Mouse (Mus musculus) kidney, postnatal 0 days (tissue): ENCODE data around the gene Nfkb2. TPM values are rescaled to one million over a fixed set of nuclear protein-coding genes. Genes with fewer than 3 reads are reported as not detected.

Source experiments
- ATAC-seq: fragments of 200-750 bp; cut with Nextera tagmentation; replicated peaks from 2 replicates; pipeline ENCODE4 v1.8.0; 2017; ENCODE audit warnings: low read depth, moderate number of reproducible peaks, moderate TSS enrichment, moderate library complexity; ENCODE audit not compliant: low FRiP score
- DNase-seq: peaks from one replicate; pipeline ENCODE4 v3.0.0-alpha.2; 2016; ENCODE audit warnings: low spot score
- H3K27ac ChIP-seq: fragments of 300-500 bp; sonication (generic); 2 replicates; pipeline ENCODE4 v1.5.1; 2014; ENCODE audit warnings: mild to moderate bottlenecking
- H3K27me3 ChIP-seq: fragments of 300-500 bp; sonication (generic); 2 replicates; pipeline ENCODE4 v1.6.1; 2014; ENCODE audit warnings: low read length, mixed read lengths; ENCODE audit not compliant: insufficient read depth
- H3K36me3 ChIP-seq: fragments of 300-500 bp; sonication (generic); 2 replicates; pipeline ENCODE4 v1.6.1; 2014; ENCODE audit warnings: low read length, mixed read lengths; ENCODE audit not compliant: insufficient read depth
- H3K4me1 ChIP-seq: fragments of 300-500 bp; sonication (generic); replicated peaks from 2 replicates; pipeline ENCODE4 v1.6.1; 2014; ENCODE audit warnings: antibody characterized with exemption, low read length, mixed read lengths; ENCODE audit not compliant: insufficient read depth
- H3K4me2 ChIP-seq: fragments of 300-500 bp; sonication (generic); 2 replicates; pipeline ENCODE4 v1.6.1; 2014; ENCODE audit warnings: mild to moderate bottlenecking, low read length, moderate library complexity, mixed read lengths
- H3K4me3 ChIP-seq: fragments of 300-500 bp; sonication (generic); replicated peaks from 2 replicates; pipeline ENCODE4 v1.5.1; 2014; ENCODE audit warnings: low read depth, low read length
- H3K9ac ChIP-seq: fragments of 300-500 bp; sonication (generic); 2 replicates; pipeline ENCODE4 v1.6.1; 2014; ENCODE audit warnings: low read depth, low read length
- H3K9me3 ChIP-seq: fragments of 300-500 bp; sonication (generic); replicated peaks from 2 replicates; pipeline ENCODE4 v1.6.1; 2016; ENCODE audit warnings: low read length, inconsistent platforms, mixed read lengths
- CTCF ChIP-seq: IDR thresholded peaks from 2 replicates; pipeline ENCODE4 v1.5.1; 2016; ENCODE audit warnings: antibody characterized with exemption, low read depth, mild to moderate bottlenecking, moderate library complexity
- WGBS: fragments of 180-500 bp; shearing (Covaris S2); extraction: QIAGEN DNeasy Blood & Tissue Kit; methylation state at CpG from one replicate; pipeline ENCODE4 v1.1.7; 2014; 5-methylcytosine and 5-hydroxymethylcytosine counted together
- polyA plus RNA-seq: library from polyadenylated mRNA; unstranded; fragments of >200 nt; fragmentation: Nextera tagmentation; extraction: Ambion mirVana; gene quantifications from 2 replicates; pipeline ENCODE4 v1.2.1, GENCODE M21; 2015

Nfkb2 gene
- 8.7 and 8.8 TPM in 2 replicates for polyA plus RNA-seq

DNA sequence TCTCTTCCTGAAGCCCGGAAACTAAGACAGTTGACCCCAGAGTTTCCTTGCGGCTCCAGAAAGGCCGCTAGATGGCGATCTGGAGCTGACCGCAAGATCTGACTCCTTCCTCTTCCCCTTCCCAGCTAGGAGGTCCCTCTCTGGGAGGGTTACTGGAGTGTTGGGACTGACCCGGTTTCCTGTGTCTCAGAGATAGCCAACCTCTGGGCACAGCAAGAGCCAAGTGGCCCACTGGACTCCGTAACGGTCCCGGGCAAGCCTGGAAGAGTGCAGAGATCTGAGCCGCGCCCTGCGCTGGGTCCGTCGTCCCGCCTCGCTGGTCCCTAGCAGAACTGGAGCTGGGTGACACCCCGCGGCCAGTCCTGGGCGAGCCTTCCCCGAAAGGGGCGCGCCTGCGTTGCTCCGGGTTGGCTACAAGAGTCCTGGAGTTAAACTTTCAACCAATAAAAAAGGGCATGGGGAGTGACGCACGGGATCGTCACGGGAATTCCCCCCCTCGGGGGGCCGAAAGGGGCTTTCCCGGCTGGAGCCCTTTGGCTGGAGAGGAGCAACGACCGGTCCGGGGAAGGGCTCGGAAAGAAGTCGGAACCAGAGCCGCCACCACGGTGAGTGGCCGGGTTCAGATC, at the start of gene Nfkb2:
Gene Nfkb2 (plus strand): TSS at position 105 of the 626 bp plus-strand sequence.
- peak within 1 kb of the TSS; percentile 71 for H3K9ac ChIP-seq
- DNase-seq, result peak; percentile 97
- peaks cover 5% of the 10 kb centered on the region; the same call in 1 of the 2 replicates for H3K4me1 ChIP-seq
- peak within 1 kb of the TSS; percentile 98 for H3K4me2 ChIP-seq
- no peaks in the 10 kb centered on the region for H3K9me3 ChIP-seq
- peak within 1 kb of the TSS; percentile 91 for H3K27ac ChIP-seq
- ATAC-seq, result peak; percentile 93
- peak; percentile 91 for TF ChIP-seq CTCF
- peak within 1 kb of the TSS; percentile 75 for H3K4me3 ChIP-seq
- H3K27me3 ChIP-seq, result no peaks in the 10 kb centered on the region
- no peaks in the 10 kb centered on the region for H3K36me3 ChIP-seq
- under 1% methylated on average over 39 of the region's 39 CpGs for WGBS

DNA sequence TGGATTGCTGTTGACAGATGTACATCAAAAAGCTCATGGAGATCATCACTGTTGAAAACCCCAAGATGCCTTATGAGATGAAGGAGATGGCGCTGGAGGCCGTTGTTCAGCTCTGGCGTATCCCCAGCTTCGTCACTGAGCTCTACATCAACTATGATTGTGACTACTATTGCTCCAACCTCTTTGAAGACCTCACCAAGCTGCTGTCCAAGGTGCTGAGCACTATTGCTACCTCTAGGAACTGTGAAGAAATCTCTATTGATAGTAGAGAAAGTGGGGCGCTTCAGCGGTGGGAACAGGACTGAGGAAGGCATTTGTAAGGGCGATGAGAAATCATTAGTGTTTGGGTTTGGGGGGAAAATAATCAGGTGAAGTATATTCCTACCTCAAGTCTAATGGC, 39.4 kb upstream of the Nfkb2 start:
- peak; percentile 4 for DNase-seq
- no peaks in the 10 kb centered on the region for H3K4me1 ChIP-seq
- no peak for ATAC-seq

DNA sequence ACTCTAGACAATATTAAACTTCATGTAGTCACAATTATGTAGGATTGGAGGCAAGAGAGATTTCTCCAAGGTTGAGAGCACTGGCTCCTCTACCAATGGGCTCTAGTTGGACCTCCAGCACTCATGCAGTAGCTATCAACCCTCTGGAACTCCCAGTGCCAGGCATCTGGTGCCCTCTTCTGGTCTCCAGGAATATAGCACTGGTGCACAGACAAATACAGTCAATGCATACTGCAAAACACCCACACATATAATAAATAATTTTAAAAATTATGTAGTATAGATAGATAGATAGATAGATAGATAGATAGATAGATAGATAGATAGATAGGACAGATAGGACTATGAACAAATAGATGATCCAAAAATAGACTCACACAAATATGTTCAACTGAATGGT, 28.8 kb upstream of the Nfkb2 start:
- TF ChIP-seq CTCF, result peak; percentile 53
- no peaks in the 10 kb centered on the region for H3K4me1 ChIP-seq
- H3K36me3 ChIP-seq, result peaks cover 44% of the 10 kb centered on the region
- no peak overlapping the region for H3K4me3 ChIP-seq
- ATAC-seq (no peak), DNase-seq (no peak)
- no peak overlapping the region for H3K4me2 ChIP-seq
- H3K27ac ChIP-seq, result no peak overlapping the region
- no peak overlapping the region for H3K9ac ChIP-seq
- no peaks in the 10 kb centered on the region for H3K9me3 ChIP-seq
- H3K27me3 ChIP-seq, result no peaks in the 10 kb centered on the region

More for the DNA sequence above, 39.4 kb upstream of the Nfkb2 start:
- Histone ChIP-seq H3K27me3 (no peaks in the 10 kb centered on the region), H3K36me3 (peaks cover 64% of the 10 kb centered on the region), H3K27ac (no peak overlapping the region), H3K4me2 (no peak overlapping the region), H3K9me3 (no peaks in the 10 kb centered on the region), H3K4me3 (no peak overlapping the region), H3K9ac (no peak overlapping the region)
- TF ChIP-seq CTCF, result no peak
- WGBS, result 92% methylated on average over 7 of the region's 7 CpGs

DNA sequence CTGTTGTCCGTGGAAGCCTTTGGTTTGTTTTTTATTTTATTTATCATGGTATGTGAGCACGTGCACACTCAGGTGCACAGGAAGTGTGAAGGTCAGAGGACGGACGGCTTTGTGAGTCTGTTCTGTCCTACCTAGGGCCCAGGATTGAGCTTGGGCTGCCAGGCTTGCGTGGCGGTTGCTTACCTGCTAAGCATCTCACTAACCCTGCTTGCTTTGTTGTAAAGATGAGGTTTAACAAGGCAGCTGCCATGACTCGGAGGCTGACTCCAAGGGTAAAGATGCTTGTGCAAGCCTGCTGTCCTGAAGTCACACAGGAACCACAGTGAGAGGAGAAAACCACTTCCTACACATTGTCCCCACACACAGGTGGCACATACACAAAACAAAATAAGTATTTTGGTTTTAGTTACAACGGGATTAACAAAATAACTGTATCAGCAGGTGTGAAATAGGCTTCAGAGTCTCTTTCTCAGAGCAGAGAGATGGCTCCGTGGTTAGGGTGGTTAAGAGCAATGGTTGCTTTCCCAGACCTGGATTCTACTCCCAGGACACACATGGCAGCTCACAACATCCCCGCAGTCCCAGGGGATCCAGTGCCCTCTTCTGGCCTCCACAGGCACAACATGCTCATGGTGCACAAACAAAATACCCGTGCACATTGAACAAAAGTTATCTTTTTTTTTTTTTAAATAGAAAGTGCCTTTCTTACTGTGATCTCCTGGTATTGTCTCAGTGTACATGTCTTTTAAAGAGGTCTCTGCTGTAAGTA, 21.9 kb upstream of the Nfkb2 start:
- H3K4me2 ChIP-seq, result no peak overlapping the region
- 94% methylated on average over 11 of the region's 11 CpGs for WGBS
- H3K4me1 ChIP-seq, result no peaks in the 10 kb centered on the region
- H3K4me3 ChIP-seq, result no peak overlapping the region
- no peak for ATAC-seq
- no peak for DNase-seq
- H3K9me3 ChIP-seq, result no peaks in the 10 kb centered on the region
- TF ChIP-seq CTCF, result peak; percentile 31; the same call in 1 of the 2 replicates
- H3K27ac ChIP-seq, result no peak overlapping the region
- no peak overlapping the region for H3K9ac ChIP-seq
- no peaks in the 10 kb centered on the region for H3K27me3 ChIP-seq
- peaks cover 68% of the 10 kb centered on the region for H3K36me3 ChIP-seq

DNA sequence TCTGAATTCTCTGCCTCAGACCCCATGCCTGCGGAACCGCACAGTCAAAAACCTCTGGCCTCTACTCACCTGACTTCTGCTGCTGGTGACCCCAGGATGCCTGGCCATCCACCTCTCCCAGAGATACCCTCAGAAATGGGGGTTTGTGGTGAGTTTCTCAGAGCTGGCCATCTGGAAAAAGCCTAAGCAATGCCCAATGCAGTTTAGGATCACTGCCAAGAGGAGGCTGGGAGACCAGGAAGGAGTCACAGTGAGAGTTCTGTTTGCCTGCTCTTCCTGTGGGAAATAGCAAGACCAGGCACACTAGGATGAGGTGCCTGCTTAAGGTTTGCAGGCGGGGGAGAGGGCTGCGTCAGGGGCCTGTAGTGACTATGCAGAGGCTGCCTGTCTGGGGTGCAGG, 19.4 kb upstream of the Nfkb2 start:
- Histone ChIP-seq H3K27ac (no peak overlapping the region), H3K4me2 (no peak overlapping the region), H3K4me1 (no peaks in the 10 kb centered on the region), H3K36me3 (peaks cover 59% of the 10 kb centered on the region), H3K27me3 (no peaks in the 10 kb centered on the region), H3K9me3 (no peaks in the 10 kb centered on the region), H3K9ac (no peak overlapping the region), H3K4me3 (no peak overlapping the region)
- DNase-seq, result no peak
- no peak for ATAC-seq
- TF ChIP-seq CTCF, result no peak
- 96% methylated on average over 4 of the region's 4 CpGs for WGBS

DNA sequence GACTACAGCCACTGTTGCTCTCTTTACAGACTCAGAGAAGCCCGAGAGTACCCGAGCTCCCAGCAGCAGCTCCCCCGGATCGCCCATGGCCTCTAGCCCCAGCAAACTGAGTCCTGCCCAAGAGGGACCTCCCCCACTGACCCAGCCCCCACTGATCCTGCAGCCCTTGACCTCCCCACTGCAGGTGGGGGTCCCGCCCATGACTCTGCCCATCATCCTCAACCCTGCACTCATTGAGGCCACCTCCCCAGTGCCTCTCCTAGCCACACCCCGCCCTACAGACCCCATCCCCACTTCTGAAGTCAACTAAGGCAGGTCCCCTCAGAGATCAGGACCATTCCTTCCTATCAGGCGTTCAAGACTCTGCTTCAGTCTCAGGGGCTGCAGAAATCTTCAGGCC, 18.5 kb upstream of the Nfkb2 start:
- H3K4me2 ChIP-seq, result no peak overlapping the region
- no peak for TF ChIP-seq CTCF
- no peaks in the 10 kb centered on the region for H3K4me1 ChIP-seq
- ATAC-seq, result no peak
- DNase-seq, result no peak
- no peak overlapping the region for H3K27ac ChIP-seq
- no peak overlapping the region for H3K9ac ChIP-seq
- H3K9me3 ChIP-seq, result no peaks in the 10 kb centered on the region
- H3K36me3 ChIP-seq, result peaks cover 49% of the 10 kb centered on the region
- no peaks in the 10 kb centered on the region for H3K27me3 ChIP-seq
- H3K4me3 ChIP-seq, result no peak overlapping the region
- WGBS, result 65% methylated on average over 7 of the region's 7 CpGs
